Mouse (Mus musculus): Measurements from ENCODE around the gene Ccl27a.

Gene Ccl27a

GRCm38 (mm10) chr4:41755338-41756305 lies 18.4 kb downstream of the Ccl27a start, which contains the start of gene Sigmar1:
TSS of gene Sigmar1 (minus strand) at chr4:41756157.
- DNase-seq (ENCODE audit: low read depth, low spot score), result peak; percentile 61

- DNase-seq (ENCODE audit: low read depth, low spot score), result peak; percentile 42
These were observed 19.2 kb downstream of the Ccl27a start, which contains the start of gene Galt for GRCm38 (mm10) chr4:41754797-41755337. TSS of gene Galt (plus strand) at chr4:41755228.

GRCm38 (mm10) chr4:41745021-41745420 lies 29.0 kb downstream of the Ccl27a start:
- DNase-seq (ENCODE audit: low read depth, low spot score), result no peak

- DNase-seq (ENCODE audit: low read depth, low spot score), result no peak
These were observed 29.9 kb downstream of the Ccl27a start for GRCm38 (mm10) chr4:41744131-41744530.

GRCm38 (mm10) chr4:41741158-41741560 lies 32.9 kb downstream of the Ccl27a start:
- DNase-seq (ENCODE audit: low read depth, low spot score), result peak; percentile 97

GRCm38 (mm10) chr4:41740380-41741157 lies 33.5 kb downstream of the Ccl27a start:
- DNase-seq (ENCODE audit: low read depth, low spot score), result no peak

GRCm38 (mm10) chr4:41739260-41739659 lies 34.8 kb downstream of the Ccl27a start:
- no peak for DNase-seq (ENCODE audit: low read depth, low spot score)

- DNase-seq (ENCODE audit: low read depth, low spot score), result no peak
These were observed 35.8 kb downstream of the Ccl27a start for GRCm38 (mm10) chr4:41738256-41738603.

- DNase-seq (ENCODE audit: low read depth, low spot score), result peak; percentile 59
These were observed 36.3 kb downstream of the Ccl27a start for GRCm38 (mm10) chr4:41737602-41738255.

GRCm38 (mm10) chr4:41731052-41731765 lies 42.8 kb downstream of the Ccl27a start, which contains the start of gene Arid3c:
TSS of gene Arid3c (minus strand) at chr4:41731142.
- DNase-seq (ENCODE audit: low read depth, low spot score), result no peak

GRCm38 (mm10) chr4:41726826-41727621 lies 47.0 kb downstream of the Ccl27a start:
- no peak for DNase-seq (ENCODE audit: low read depth, low spot score)

GRCm38 (mm10) chr4:41722918-41723351 lies 51.1 kb downstream of the Ccl27a start, which contains the start of gene Dctn3:
TSS of gene Dctn3 (minus strand) at chr4:41723170.
- DNase-seq (ENCODE audit: low read depth, low spot score), result peak; percentile 98
